Mouse (Mus musculus) right cerebral cortex, postnatal 25 days (tissue): ENCODE data around the gene Eipr1.
A peak's percentile ranks its signal among the peaks of the same experiment; 100 is the strongest.

Source experiments
- DNase-seq: peaks from one replicate; pipeline ENCODE4 v3.0.0; 2022

Gene Eipr1

DNA sequence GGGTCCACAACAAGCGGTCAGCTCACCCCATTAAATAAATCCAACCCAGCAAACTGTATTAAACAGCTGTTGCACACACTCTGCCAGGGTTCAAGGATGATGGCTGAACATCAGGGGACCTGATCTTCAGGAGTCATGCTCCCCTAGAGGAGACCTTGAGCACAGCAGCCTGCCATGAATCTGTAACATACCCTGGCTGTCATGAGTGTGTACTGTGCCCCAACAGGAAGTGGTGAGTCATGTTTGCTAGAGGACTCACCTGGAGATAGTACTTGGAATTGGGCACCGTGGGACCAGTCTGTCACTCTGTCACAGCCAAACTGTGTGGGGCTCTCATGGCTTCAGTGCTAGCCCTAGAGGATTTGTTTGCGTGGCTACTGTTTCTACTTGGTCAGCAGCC is 77.9 kb downstream of the Eipr1 start:
- DNase-seq, result no peak

DNA sequence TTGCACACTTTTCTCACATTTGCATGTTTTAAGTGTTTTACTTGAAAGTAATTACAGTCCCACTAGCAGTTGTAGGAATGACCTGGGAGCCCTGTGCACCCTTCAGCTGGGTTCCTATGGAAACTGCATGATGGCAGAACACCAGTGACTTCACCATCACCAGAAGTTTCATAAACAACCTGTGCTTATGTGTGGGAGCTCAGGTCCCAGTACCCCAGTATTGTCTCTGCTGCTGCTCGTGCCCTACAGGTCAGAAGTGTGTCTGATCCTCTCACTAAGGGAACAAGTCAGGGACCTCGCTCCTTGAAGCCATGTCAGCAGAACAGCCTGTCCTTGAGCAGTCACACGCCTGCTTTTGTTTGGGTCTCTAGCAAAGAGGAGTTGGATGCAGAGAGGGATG is 78.9 kb downstream of the Eipr1 start:
- DNase-seq, result no peak

DNA sequence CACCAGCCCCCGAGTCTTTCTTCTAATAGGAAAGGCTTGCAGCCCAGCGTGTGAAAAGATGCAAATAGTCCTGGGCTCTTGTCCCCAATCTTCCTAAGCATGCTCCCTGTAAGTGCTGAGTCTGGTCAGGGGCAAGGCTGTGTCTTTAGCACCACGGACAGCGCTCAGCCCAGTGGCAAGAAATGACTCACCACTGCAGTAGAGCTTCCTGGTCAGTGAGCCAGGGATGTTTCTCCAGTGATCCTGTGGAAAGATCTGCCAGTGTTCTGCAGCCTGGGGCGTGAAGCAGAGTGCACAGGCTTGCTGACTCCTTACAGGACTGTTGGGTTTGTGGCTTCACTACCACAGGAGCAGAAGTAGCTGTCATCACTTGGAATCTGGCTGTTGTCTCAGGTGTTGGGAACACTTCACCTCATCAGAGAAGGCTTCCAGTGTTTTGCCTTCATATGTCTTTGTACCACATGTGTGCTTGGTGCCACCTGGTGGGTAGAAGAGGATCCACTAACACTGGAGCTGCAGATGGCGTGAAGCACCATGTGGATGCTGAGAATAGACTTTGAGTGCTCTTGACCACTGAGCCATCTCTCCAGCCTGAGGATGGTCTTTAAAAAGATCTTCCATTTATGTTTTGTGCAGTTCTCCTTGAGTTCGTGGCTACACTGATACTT is 79.6 kb downstream of the Eipr1 start:
- DNase-seq, result peak; percentile 58

DNA sequence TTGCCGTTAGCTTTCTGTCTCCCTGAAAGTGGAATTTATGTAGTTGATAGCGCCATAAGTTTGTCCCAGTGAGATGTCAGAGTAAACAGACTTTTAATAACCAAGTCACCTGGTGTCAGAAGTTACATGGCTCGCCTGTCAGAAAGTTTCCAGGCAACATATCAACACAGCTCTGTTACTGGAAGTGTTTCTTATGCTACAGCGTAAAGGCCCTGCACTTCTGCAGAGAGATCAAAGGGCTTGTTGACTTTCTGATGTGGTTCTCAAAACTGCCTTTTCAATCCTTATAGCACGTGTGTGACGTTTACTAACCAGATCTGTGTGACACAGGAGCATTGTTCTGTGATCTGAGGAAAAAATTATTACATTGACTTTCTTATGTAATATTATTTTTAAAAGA is 82.7 kb downstream of the Eipr1 start:
- no peak for DNase-seq

DNA sequence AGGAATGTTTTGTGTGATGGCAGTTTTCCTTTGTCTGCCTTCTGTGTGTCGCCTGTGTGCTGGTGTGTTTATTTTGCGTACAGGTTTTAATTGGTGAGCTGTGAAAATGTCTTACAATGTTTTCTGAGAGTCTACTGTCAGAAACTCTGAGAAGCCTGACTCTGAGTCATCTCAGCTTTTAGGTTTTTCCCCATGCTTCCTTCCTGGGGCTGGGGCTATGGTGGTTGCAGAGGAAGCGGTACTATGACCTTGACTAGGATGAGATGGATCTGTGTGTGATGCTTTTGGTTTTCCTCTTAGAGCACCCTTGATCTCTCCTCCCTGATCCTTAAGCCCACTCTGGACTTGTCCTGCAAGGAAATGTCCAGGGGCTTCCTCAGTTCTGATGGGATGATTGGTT is 84.1 kb downstream of the Eipr1 start:
- no peak for DNase-seq

DNA sequence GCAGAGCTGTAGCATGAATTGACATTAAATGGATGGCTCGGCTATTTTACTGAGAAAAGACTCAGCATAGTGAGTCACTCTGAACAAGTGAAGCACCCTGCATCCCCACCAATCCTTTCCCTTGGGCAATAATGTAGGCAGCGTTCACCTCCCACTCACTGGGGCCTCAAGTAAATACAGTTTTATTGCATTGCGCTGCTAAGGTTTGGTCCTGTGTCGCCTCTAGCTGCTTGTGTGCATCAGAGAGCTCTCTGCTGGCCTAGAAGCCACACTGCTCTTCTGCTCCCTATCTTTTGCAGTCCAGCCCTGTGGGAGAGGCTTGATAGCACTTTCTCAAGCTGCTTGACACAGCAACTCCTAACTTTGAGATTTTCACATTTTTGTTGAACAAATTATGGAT is 86.7 kb downstream of the Eipr1 start:
- no peak for DNase-seq

DNA sequence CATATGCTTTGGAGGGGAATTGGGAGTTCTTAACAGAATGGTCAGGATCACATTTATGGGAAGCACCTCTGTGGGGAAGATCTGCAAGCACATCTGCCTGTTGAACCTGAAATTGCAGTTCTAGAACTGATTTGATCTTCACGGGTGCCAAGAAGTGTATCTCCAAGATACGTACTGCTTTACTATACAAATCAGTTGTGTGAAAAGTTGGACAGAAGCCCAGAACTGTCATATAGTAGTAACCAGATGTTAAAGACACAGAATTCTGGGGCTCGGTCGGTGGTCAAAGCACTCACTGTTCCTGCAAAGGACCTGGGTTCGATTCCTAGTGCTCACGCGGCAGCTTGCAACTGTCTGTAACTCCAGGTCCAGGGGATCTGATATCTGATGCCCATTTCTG is 87.4 kb downstream of the Eipr1 start:
- no peak for DNase-seq

DNA sequence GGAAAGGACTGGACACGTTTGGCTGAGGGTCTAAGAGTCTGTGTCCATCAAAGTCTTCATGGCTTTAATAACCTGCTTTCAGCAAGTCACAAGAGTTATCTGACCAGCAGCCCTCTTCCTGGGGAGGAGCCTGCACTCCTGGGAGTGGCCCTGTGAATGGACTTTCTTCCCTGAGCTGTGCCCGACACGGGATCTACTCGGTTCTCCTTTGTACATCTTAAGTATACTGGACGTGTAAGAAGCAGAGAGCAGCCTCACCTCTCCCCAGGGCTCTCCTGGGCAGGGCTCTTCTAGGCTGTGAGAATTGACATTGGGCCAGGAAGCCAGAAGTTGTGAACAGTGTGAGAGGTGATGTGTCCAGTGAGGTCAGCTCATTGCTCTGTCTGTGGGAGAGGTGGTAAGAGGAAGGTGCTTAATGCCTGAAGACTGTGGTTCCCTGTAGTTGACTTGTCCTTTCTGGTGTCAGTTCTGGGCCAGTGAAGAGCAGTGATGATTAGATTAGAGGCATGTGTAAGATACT is 89.6 kb downstream of the Eipr1 start:
- no peak for DNase-seq

DNA sequence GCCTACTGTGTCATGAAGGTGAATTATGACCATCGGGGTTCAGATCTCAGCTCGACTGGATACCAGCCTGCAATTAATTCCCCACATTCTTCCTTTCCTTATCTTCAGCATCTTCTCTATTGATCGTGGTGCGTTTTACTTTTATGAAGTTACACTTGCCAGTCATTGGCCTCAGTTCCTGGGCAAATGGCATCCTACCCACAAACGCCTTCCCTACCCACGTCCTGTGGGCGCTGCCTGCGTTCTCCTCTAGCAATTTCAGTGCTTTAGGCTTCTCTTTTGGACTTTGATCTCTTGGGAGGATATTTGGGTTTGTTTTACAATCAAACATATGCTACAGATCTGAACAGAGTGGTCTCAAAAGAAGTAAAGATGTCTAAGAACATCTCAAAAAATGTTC is 94.2 kb downstream of the Eipr1 start:
- no peak for DNase-seq

DNA sequence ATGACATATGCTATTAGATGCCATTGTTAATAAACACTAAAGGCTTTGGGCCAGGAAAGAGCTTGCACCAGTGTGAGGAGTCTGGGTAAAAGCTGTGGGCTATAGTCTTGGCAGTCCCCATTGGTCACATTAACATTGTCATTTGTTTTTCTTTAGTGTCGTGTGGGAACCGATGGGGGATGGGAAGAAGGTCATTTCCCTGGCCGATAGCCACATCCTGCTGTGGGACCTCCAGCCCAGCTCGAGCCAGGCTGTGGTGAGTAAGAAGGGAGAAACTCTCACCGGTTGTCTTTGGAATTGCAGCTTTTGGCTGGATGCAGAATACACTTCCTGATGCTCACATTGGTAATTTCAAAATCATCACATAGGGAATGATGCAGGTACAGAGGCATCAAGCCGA is 95.8 kb downstream of the Eipr1 start:
- no peak for DNase-seq

DNA sequence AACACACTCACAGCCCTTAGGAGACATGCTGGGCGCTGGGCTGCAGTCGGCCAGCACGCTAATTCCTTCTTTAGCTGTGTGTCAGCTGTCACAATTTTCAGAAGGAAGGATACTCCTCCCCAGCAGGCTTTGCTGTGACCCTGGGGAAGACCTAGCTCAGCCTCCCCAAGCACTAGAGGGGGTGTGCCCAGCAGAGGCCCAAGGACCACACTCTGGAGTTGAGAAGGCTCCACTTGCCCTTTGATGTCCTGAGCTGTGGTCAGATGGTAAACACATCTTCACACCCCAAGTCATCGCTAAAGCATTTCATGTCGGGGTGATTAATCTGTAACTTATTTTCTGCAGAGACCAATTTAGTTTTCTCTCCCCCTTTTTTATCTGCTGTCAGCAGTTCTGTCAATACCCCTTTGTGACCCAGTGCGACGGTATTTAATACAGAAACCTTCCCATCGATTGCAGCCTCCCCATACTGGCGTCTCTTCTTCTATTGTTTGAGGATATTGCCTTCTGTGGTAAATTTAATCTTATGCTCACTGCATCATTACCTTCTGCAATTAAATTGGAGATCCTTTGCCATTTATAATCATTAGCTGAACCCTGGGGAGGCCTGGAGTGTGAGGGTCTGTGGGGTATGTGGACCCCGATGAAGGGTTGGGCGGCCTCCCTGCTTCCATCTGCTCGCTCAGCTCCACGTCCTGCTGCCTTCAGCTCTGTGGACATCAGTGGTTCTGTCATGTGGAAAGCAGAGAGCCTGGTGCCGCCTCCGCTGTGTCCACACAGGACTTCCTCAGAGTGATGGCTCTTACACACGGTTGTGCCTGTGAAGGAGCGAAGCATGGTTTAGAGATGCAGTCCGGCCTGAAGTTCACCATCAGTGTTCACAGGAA is 97.4 kb downstream of the Eipr1 start:
- no peak for DNase-seq

DNA sequence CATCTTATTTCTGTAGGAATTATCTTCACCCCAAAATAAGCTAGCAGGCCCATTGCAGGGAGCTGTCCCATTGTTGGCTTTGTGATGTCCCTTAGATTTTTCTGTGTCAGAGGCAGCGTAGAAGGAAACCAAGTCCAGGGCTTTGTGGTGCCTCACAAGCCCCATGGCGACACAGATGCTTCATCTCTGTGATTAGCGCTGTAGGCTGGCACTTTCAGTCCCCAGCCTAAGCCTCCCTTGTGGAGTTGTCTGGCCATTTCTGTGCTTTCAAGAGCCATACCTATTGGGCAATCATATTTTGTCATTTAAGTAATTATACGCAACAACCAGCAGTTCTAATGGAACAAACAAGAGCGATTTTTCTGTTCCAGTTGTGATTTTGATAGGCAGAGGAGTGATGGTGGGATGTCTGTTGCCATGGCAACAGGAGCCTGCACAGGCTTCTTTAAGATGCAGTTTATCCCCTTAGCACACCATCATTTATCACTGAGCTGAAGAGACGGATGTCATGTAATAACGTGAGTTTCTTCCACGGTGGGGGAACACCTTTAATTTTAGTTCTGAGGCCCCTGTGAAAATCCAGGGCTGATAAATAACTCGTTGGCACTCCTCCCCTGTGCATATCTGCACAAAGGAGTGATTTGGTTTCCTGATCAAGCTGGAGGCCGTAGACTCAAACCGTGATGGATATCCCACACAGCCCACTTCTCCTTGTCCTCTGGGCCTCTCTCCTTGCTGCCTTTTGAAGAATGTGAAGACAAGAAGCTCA is 108.1 kb downstream of the Eipr1 start:
- DNase-seq, result no peak

DNA sequence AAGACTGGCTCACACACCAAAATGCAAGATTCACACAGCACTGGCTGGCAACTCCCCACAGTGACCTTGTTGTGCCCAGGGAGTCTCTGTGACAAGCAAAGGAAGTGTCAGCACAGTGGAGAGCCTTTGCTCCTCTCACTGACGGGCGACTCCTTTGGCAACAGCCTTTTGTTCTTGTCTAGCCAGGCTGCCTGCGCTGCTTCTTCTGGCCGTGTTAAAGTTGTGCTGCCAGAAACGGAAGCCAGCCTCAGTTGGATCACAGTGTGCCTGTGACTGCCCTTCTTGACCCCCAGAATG is 108.6 kb downstream of the Eipr1 start:
- no peak for DNase-seq

DNA sequence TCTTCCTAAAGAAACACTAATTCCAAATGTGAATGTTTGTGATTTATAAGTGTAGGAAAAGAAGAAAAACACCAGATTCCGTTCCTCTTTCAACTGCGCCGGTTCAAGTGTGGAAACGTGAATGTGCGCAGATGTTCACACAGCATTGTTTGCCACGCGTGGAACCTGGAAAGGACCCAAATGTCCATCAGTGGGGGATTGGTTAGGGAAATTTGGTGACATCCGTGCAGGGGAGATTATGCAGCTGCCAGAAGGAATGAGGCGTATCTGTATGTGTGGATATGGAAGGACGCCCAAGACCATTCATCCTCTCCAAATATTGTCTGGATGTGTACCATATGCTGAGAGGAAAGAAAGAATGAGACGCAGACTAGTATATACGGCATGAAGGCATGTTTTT is 111.7 kb downstream of the Eipr1 start:
- DNase-seq, result peak; percentile 54

DNA sequence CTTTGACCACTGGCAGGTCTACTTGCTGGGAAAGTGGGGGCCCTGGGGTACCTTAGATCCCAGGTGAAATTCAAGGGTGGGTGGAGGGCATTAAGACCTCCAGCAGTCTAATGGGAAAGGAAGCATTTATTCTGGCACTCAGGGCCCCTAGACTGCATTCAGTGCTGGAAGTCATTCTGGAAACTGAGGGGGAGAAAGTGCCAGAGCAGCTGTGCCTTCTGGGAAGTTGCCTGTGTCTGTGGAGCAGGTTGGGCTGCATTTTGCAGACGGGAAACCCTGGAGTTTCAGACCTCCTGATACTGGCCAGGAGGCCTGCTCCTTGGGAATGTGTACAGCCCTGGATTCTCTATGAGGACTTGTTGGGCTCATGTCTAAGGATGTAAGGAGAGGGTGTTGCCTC is 114.5 kb downstream of the Eipr1 start:
- DNase-seq, result no peak

DNA sequence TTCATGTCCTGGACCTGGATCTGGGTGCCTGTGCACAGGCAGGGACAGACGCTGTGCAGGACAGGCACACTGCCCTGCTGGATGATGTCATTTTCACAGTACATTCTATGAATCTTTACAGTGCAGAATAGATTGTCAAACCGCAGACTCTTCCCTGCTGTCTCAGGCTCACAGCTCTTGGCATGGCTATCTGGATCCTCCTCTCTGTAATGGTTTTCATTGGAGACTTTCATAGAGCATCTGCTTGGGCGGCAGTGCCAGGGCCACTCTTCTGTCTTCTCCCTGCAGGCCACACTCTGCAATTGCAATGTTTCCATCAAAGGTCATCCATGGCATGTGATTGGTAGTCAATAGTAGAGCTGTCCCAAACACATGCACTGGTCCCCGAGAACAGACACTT is 117.2 kb downstream of the Eipr1 start:
- no peak for DNase-seq

DNA sequence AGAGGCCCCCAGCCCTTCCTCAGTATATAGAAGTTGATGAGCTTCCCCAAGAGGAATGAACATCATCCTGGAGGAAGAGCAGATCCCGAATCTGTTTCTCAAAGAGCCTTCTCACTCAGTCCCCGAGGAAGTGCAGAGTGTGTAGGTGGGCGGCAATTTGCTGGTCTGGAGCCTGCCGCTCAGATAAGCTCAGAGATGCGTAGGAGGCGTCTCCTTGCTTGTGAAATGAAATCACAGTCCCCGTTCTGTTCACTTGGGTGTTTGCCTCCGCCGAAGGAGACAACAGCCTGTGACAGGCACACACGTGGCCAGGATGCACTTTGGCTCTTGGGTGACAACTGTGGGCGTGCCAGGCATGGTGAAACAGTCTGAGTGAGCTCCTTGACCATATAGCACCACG is 120.7 kb downstream of the Eipr1 start:
- DNase-seq, result peak; percentile 84

DNA sequence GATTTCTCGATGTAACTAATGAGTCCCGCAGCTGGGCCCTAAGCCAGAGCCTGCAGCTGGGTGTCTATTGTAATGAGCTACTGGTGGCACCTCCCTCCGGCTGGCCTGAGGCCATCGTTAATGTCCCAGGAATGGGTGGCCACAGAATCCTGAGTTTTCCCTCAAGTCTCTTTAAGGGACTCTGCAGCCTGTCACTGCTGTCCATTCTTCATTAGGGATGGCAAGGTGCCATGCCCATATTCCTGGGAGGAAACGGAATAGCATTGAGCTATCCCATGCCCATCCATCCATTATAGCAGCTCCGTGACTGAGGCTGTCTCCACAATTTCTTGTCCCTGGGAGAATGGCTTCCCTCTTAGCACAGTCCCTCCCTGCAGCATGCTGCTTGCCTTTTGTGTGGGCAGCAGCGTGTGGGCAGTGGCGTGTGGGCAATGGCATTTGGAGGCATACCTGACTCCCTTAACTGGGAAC is 123.2 kb downstream of the Eipr1 start:
- DNase-seq, result peak; percentile 74

DNA sequence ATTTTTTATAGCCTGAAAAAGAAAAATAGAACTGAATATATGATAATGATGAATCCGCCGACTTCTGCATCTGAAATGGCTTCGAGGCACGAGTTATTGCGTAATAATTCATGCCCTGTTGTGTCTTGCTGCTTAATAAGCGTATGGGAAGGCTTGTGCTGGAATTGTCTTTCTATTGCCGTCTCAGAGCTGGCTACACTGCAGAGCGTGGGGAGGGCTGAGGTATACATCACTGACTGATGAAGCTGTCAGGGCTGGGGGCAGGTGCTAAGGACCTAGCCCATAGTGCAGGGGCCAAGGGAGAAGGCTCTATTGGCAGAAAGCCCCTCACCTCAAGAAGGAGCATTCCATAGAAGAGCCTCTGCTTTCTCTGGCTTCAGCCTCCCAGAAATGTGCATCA is 123.9 kb downstream of the Eipr1 start:
- no peak for DNase-seq

DNA sequence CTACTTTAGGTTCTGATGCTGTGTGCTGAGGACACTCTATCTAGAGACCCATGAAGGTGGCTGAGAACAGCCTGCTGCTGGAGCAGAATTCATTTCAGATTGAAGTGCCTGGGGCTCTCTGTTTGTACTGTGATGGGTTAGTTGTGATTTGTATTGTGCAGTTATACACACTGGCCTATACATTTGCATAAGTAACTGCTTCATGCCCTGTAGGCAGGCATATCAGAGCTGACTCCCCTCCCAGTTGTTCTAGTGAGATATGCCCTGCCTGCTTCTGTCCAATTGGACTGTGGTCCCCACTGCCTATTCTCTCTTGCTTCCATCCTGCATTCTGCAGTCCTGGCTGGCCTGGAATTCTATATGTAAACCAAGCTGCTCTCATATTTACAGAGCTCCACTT is 128.9 kb downstream of the Eipr1 start:
- DNase-seq, result no peak

DNA sequence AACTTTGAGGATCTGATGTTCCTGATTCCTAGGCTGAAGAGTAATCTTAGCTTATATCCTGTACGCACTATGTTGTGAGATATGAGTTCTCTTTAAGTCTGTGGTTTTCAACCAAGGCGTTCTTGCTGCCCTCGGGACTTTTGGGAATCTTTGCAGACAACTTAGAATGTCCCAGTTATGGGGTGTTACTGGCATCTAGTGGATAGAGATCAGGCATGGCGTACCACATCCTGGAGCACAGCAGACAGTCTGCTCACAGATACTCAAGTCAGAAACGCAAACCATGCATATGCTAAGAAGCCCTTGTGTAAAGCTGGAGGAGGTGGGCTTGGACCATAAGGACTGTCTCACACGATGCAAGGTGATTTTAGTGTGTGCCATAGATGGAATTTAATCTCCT is 136.1 kb downstream of the Eipr1 start:
- no peak for DNase-seq

DNA sequence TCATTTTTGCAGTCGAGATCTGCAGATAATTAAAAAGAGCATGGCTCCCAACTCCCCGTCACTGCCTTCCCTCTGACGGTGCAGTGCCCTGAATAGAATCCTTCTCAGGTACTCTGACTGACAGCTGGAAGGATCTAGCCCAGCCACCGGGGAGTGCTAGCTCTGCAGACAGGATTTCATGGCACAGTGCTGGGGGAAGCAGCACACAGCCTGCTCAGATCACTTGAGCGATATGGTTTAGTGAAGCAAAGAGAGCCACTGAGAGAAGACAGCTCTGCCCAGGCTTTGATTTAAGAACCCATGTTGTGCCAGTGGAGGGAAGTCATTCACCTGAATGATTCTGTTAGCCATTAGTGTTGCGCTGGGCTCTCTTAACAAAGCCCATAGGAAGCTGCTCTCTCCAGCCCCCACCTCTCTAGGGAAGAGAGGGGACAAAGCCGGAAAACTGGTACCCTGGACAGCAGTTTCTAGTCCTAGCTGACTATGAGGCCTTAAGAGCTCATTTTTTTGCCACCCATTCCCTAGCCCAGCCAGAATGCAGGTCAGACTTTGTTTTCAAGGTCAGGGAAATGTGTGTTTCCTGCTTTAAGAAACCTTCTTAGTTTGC is 137.6 kb downstream of the Eipr1 start:
- DNase-seq, result no peak

DNA sequence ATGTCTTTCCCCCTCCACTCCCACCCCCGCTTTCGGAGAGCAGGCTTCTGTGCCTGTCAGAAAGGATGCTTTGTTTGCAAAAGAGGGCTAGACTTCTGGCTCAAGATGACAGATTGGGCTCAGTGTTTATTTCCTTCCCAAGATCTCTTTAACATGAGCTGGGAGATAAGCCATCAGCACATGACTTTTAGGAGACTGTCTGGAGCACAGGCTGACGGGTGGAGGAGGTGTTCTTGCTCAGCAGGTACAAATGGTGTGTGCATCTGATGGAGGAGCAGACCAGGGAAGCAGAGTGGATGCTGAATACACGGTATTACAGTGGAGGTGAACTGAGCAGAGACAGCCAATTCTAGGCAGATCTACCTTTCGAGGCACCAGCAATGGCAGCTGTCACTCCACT is 139.9 kb downstream of the Eipr1 start:
- DNase-seq, result no peak
